Mouse (Mus musculus): ENCODE measurements around the gene Pigh. TPM values are rescaled to one million over a fixed set of nuclear protein-coding genes. Genes with fewer than 3 reads are reported as not detected.

The Pigh gene
- polyA plus RNA-seq (2014; fragmentation: Nextera tagmentation; extraction: Ambion mirVana): 36.0 and 37.4 TPM in 2 replicates

DNA sequence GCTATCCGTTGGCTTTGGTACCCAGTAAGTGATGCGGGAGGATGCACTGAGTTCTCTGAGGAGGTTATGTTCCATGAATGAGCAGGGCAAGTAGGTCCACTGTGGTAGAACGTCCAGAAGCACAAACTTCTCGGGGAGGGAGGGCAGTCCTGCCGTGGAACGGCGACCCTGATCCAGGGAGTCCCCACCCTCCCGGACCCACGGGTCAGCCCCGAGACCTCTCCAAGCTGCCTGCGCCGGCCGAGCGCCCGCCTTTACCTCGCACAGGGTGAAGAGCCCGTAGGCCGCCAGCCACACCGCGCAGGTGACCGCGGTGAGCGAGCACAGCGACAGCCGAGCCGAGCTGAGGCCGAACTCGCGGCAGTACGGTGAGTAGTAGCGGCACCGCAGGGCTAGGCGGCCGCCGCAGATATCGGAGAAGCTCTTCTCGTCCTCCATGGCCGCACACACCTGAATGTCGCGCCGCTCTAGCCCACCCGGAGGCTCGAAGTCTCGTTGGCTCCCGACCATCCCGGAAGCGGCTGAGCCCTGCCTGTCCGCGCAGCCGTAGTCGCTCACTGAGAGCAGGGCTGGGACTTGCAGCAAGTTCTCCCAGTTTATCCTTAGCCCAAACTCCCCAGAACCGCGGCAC lies at the start of gene Pigh:
Pigh (minus strand) TSS at position 470 of the 631 bp plus-strand sequence.
- H3K36me3 ChIP-seq (ENCODE audit: control insufficient read depth, insufficient read depth, low read length): peaks cover 4% of the 10 kb centered on the region; the same call in 1 of the 2 replicates

DNA sequence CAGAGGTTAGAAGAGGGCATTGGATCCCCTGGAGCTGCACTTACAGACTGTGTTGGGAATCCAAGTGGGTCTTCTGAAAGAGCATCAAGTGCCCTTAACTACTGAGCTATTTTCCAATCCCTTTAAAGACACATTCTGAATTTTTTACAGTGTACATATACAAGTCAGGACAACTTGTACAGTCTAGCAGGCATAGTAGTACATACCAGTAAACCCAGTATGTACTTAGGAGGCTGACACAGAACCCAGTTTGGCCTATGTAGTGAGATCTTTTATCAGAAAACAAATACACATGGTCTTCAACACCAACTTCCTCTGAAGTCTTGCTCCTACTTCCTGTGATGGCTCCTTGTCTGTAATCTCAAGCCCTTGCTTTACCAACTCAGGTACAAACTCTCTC lies 49.5 kb upstream of the Pigh start:
- no peak for ATAC-seq (ENCODE audit: insufficient number of reproducible peaks, insufficient read depth, low FRiP score, low read depth)
- no peak overlapping the region for H3K4me2 ChIP-seq (replicated peaks; ENCODE audit: low read depth, low read length)
- H3K27ac ChIP-seq (ENCODE audit: low read length): no peak overlapping the region
- no peaks in the 10 kb centered on the region for H3K4me1 ChIP-seq (ENCODE audit: control insufficient read depth, insufficient read depth, low read length)
- H3K4me3 ChIP-seq (ENCODE audit: low read depth, low read length): no peak overlapping the region
- no peaks in the 10 kb centered on the region for H3K27me3 ChIP-seq (ENCODE audit: control insufficient read depth, insufficient read depth, low read length)
- no peaks in the 10 kb centered on the region for H3K36me3 ChIP-seq (ENCODE audit: control insufficient read depth, insufficient read depth, low read length)
- no peak overlapping the region for H3K9ac ChIP-seq (replicated peaks; ENCODE audit: low read depth, low read length)
- H3K9me3 ChIP-seq (ENCODE audit: control insufficient read depth, low read depth, low read length): no peaks in the 10 kb centered on the region

More for the DNA sequence above, at the start of gene Pigh:
- no peaks in the 10 kb centered on the region for H3K9me3 ChIP-seq (ENCODE audit: control insufficient read depth, low read depth, low read length)
- no peaks in the 10 kb centered on the region for H3K4me1 ChIP-seq (ENCODE audit: control insufficient read depth, insufficient read depth, low read length)
- H3K27me3 ChIP-seq (ENCODE audit: control insufficient read depth, insufficient read depth, low read length): no peaks in the 10 kb centered on the region
- peak within 1 kb of the TSS; percentile 91 for H3K4me3 ChIP-seq (ENCODE audit: low read depth, low read length)
- WGBS: 1% methylated on average over 53 of the region's 53 CpGs
- 0 out of 2 replicates have a peak within 1 kb of the TSS, but pooled peaks have one; percentile 27 for H3K27ac ChIP-seq (ENCODE audit: low read length)
- peak; percentile 95 for ATAC-seq (ENCODE audit: insufficient number of reproducible peaks, insufficient read depth, low FRiP score, low read depth)
- peak within 1 kb of the TSS; percentile 76 for H3K4me2 ChIP-seq (replicated peaks; ENCODE audit: low read depth, low read length)
- H3K9ac ChIP-seq (replicated peaks; ENCODE audit: low read depth, low read length): peak within 1 kb of the TSS; percentile 81

DNA sequence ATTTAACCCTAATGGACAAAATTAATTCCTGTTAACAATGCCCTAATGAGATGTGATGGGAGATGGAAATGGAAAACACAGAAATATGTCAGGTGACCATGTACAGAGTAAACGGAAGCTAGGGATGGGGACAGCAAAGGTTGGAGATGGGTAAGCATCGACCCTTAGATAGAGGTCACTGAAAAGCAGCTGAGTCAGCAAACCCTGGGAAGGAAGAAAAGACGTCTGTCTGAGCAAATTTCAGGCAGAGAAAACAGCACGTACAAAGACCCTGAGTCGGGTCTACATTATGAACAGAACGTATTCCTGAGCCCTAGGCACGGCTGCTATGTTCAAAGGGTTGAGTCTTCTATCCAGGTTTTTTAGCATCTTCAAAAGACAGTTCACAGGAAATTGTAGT lies 47.5 kb upstream of the Pigh start:
- Histone ChIP-seq H3K9ac (replicated peaks; ENCODE audit: low read depth, low read length) (no peak overlapping the region), H3K36me3 (ENCODE audit: control insufficient read depth, insufficient read depth, low read length) (no peaks in the 10 kb centered on the region), H3K27me3 (ENCODE audit: control insufficient read depth, insufficient read depth, low read length) (peaks cover under 1% of the 10 kb centered on the region; the same call in 1 of the 2 replicates), H3K9me3 (ENCODE audit: control insufficient read depth, low read depth, low read length) (no peaks in the 10 kb centered on the region), H3K27ac (ENCODE audit: low read length) (no peak overlapping the region), H3K4me2 (replicated peaks; ENCODE audit: low read depth, low read length) (no peak overlapping the region), H3K4me3 (ENCODE audit: low read depth, low read length) (no peak overlapping the region), H3K4me1 (ENCODE audit: control insufficient read depth, insufficient read depth, low read length) (no peaks in the 10 kb centered on the region)
- ATAC-seq (ENCODE audit: insufficient number of reproducible peaks, insufficient read depth, low FRiP score, low read depth): no peak
- 70% methylated on average over 7 of the region's 7 CpGs for WGBS

DNA sequence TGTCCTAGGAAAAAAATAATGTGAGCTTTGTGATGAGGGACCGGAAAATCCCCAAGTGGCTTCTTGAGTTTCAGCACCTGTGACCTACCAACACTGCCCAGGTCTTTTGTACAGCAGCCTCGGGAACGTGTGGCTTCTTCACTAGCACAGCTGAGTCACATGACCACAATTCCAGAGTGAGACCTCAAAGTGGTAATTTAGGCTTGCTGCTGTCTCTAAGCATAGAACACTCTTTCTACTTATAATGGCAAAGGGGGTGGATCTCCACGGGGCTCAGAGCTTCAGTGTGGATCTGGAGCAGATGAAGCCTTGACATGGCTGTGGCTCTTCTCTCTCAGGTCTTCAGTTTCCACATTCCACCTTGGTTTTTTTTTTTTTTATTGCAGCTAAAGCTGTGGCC lies 45.7 kb upstream of the Pigh start:
- H3K27ac ChIP-seq (ENCODE audit: low read length): no peak overlapping the region
- 37% methylated on average over 4 of the region's 4 CpGs for WGBS
- no peak overlapping the region for H3K4me2 ChIP-seq (replicated peaks; ENCODE audit: low read depth, low read length)
- H3K9me3 ChIP-seq (ENCODE audit: control insufficient read depth, low read depth, low read length): no peaks in the 10 kb centered on the region
- no peak overlapping the region for H3K9ac ChIP-seq (replicated peaks; ENCODE audit: low read depth, low read length)
- H3K27me3 ChIP-seq (ENCODE audit: control insufficient read depth, insufficient read depth, low read length): peaks cover 15% of the 10 kb centered on the region
- H3K4me1 ChIP-seq (ENCODE audit: control insufficient read depth, insufficient read depth, low read length): 0 out of 2 replicates have a peak, but pooled peaks cover 5% of the 10 kb centered on the region
- H3K36me3 ChIP-seq (ENCODE audit: control insufficient read depth, insufficient read depth, low read length): no peaks in the 10 kb centered on the region
- H3K4me3 ChIP-seq (ENCODE audit: low read depth, low read length): no peak overlapping the region
- no peak for ATAC-seq (ENCODE audit: insufficient number of reproducible peaks, insufficient read depth, low FRiP score, low read depth)

DNA sequence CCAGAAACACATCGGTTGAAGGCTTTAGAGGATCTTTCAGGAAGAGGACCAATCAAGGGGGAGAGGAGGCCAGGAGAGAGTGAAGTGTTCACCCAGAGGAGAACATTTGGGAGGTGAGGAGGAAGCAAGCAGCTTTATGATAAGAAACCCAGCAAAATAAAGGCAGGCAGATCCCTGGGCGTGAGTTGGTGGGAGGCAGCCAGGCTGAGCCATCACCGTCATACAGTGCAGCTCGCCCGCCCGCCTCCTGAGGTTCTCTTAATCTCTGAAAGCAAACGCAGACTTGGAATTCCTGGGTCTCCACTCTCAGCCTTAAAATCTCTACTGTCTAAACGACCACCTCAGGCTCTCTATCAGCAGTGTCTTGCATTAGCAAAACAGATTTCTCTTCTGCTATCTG lies 45.2 kb upstream of the Pigh start:
- Histone ChIP-seq H3K4me1 (ENCODE audit: control insufficient read depth, insufficient read depth, low read length) (0 out of 2 replicates have a peak, but pooled peaks cover 5% of the 10 kb centered on the region), H3K27me3 (ENCODE audit: control insufficient read depth, insufficient read depth, low read length) (peaks cover 15% of the 10 kb centered on the region), H3K36me3 (ENCODE audit: control insufficient read depth, insufficient read depth, low read length) (no peaks in the 10 kb centered on the region), H3K4me3 (ENCODE audit: low read depth, low read length) (no peak overlapping the region), H3K9me3 (ENCODE audit: control insufficient read depth, low read depth, low read length) (no peaks in the 10 kb centered on the region), H3K27ac (ENCODE audit: low read length) (no peak overlapping the region), H3K9ac (replicated peaks; ENCODE audit: low read depth, low read length) (no peak overlapping the region), H3K4me2 (replicated peaks; ENCODE audit: low read depth, low read length) (no peak overlapping the region)
- ATAC-seq (ENCODE audit: insufficient number of reproducible peaks, insufficient read depth, low FRiP score, low read depth): no peak
- WGBS: 28% methylated on average over 8 of the region's 8 CpGs

DNA sequence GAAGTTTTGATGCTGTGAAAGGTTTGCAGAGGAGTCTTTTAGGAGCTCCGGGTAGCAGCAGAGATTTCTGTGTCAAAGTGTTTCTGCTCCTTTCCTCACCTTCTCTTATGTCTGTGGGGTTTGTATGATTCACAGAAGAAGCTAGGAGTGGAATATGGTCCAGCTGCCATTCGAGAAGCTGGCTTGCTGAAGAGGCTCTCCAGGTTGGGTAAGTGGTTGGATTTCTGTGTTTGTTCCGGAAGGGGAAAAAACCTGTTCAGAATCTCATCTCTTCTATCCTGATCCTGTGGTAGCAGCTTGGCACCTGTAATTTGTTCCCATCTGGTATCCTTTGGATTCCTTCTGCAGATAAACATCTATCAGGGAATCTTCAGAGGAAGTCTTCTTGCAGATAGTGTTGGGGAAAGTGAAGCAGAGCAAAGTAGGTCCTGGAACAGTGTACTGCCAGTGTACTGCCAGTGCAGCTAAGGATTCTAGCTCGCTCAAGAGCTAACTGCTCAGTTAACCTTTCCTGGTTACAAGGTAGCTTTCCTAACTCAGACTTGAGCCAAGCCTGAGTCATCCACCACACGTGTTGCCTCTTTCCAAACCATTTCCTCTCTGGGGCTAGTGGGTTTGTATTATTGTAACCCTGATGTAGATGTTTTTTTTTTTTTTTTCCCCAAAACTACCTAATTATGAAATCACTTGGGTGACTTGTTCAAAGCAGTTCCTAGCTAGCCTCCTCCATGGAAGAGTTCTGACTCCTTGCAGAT lies 42.4 kb upstream of the Pigh start:
- Histone ChIP-seq H3K36me3 (ENCODE audit: control insufficient read depth, insufficient read depth, low read length) (no peaks in the 10 kb centered on the region), H3K4me3 (ENCODE audit: low read depth, low read length) (no peak overlapping the region), H3K9ac (replicated peaks; ENCODE audit: low read depth, low read length) (no peak overlapping the region), H3K27me3 (ENCODE audit: control insufficient read depth, insufficient read depth, low read length) (peaks cover 15% of the 10 kb centered on the region), H3K27ac (ENCODE audit: low read length) (no peak overlapping the region), H3K4me1 (ENCODE audit: control insufficient read depth, insufficient read depth, low read length) (0 out of 2 replicates have a peak, but pooled peaks cover 5% of the 10 kb centered on the region), H3K9me3 (ENCODE audit: control insufficient read depth, low read depth, low read length) (no peaks in the 10 kb centered on the region), H3K4me2 (replicated peaks; ENCODE audit: low read depth, low read length) (0 out of 2 replicates have a peak overlapping the region, but pooled peaks have one; percentile 93)
- ATAC-seq (ENCODE audit: insufficient number of reproducible peaks, insufficient read depth, low FRiP score, low read depth): no peak
- 26% methylated on average over 5 of the region's 5 CpGs for WGBS

DNA sequence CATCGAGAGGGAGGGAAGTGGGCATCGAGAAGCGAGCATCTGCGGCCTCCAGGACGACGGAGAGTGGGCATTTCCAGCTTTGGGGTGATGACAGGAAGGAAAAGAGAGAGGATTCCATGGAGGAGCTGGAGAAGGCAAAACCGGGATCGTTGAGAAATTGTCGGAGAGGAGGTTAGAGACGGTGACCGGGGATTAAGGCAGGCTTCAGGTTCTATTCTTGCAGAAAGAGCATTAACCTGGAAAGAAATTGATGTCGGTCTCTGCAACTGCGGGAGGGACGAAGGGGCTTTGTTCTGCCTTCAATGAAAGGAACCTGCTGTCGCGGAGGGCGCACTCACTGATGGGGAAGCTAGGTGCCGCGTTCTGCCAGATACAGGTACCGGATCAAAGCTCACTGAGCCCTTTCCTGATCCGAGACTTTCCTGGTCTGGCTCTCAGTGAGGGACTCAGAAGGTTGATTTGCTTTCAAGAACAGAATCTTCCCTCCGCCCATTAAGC lies 41.8 kb upstream of the Pigh start:
- H3K4me2 ChIP-seq (replicated peaks; ENCODE audit: low read depth, low read length): peak overlapping the region; percentile 93
- WGBS: 2% methylated on average over 22 of the region's 22 CpGs
- peak overlapping the region; percentile 40 for H3K4me3 ChIP-seq (ENCODE audit: low read depth, low read length)
- H3K36me3 ChIP-seq (ENCODE audit: control insufficient read depth, insufficient read depth, low read length): no peaks in the 10 kb centered on the region
- peaks cover 15% of the 10 kb centered on the region for H3K27me3 ChIP-seq (ENCODE audit: control insufficient read depth, insufficient read depth, low read length)
- H3K9ac ChIP-seq (replicated peaks; ENCODE audit: low read depth, low read length): no peak overlapping the region
- no peak for ATAC-seq (ENCODE audit: insufficient number of reproducible peaks, insufficient read depth, low FRiP score, low read depth)
- H3K4me1 ChIP-seq (ENCODE audit: control insufficient read depth, insufficient read depth, low read length): 0 out of 2 replicates have a peak, but pooled peaks cover 5% of the 10 kb centered on the region
- H3K9me3 ChIP-seq (ENCODE audit: control insufficient read depth, low read depth, low read length): no peaks in the 10 kb centered on the region
- no peak overlapping the region for H3K27ac ChIP-seq (ENCODE audit: low read length)

DNA sequence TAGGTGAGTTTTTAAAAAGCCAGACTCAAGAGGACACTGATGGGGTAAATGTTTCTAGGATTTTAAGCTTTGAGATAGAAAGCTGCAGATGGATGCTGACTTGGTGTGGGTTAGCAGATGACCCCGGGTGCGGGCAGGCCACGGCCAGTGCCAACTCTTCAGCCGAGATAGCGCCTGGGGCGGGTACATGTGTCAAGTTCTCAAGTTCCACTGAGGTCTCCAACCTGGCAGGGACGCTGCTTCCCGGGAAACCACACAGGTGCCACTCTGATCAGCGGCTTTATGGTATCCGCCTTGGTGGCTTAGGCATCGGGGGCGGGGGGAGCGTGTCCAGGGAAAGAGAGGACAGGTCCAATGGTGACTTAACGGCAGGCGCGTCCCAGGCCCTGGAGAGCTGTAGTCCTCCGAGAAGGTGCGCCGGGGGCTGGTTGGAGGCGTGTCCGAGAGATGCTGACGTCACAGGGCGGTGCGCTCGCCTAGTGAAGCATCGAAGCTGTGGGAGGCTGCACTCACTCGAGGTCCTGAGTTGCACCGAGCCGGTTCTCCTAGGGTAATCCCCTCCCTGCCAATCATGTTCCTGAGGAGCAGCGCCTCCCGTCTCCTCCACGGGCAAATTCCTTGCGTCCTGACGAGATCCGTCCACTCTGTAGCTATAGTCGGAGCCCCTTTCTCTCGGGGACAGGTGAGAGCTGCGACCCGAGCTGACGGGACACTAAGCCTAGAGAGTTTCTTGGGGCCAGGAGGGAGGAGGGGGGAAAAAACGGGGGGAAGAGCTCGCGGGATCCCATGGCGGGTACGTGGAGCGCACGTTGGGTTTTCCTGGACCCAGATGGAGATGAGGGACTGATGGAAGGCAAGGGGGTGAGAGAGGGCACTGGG lies 41.1 kb upstream of the Pigh start, which contains the start of gene Arg2:
Arg2 (plus strand) TSS at position 479 of the 879 bp plus-strand sequence.
- Histone ChIP-seq H3K9ac (replicated peaks; ENCODE audit: low read depth, low read length) (no peak within 1 kb of the TSS), H3K36me3 (ENCODE audit: control insufficient read depth, insufficient read depth, low read length) (no peaks in the 10 kb centered on the region), H3K4me3 (ENCODE audit: low read depth, low read length) (peak within 1 kb of the TSS; percentile 40), H3K27me3 (ENCODE audit: control insufficient read depth, insufficient read depth, low read length) (peaks cover 15% of the 10 kb centered on the region), H3K9me3 (ENCODE audit: control insufficient read depth, low read depth, low read length) (no peaks in the 10 kb centered on the region), H3K27ac (ENCODE audit: low read length) (no peak within 1 kb of the TSS), H3K4me2 (replicated peaks; ENCODE audit: low read depth, low read length) (peak within 1 kb of the TSS; percentile 93), H3K4me1 (ENCODE audit: control insufficient read depth, insufficient read depth, low read length) (0 out of 2 replicates have a peak, but pooled peaks cover 5% of the 10 kb centered on the region)
- under 1% methylated on average over 47 of the region's 47 CpGs for WGBS
- peak; percentile 92 for ATAC-seq (ENCODE audit: insufficient number of reproducible peaks, insufficient read depth, low FRiP score, low read depth)
